Mouse (Mus musculus): ENCODE measurements at regions not wholly inside any gene's neighbourhood (a gene's known extent, or its start where the extent isn't known, plus 50 kb on each side); places are given as distances from the start of the nearest gene placed in this dataset.
"Not testable (repeated sequence)": the region's sequence is repeated elsewhere in the genome, so short reads cannot be mapped to it uniquely, and the experiment has no call there.

GRCm38 (mm10) chrX:166809165-166809564, 223.6 kb upstream of the Egfl6 start:
- ATAC-seq (ENCODE audit: low FRiP score, low read depth), result no peak
- H3K9ac ChIP-seq (replicated peaks), result no peak overlapping the region

GRCm38 (mm10) chrX:166808207-166808606, 222.7 kb upstream of the Egfl6 start:
- Histone ChIP-seq H3K4me3 (no peak overlapping the region), H3K4me1 (peaks cover 5% of the 10 kb centered on the region; the same call in 1 of the 2 replicates), H3K36me3 (no peaks in the 10 kb centered on the region), H3K9me3 (no peaks in the 10 kb centered on the region), H3K4me2 (replicated peaks) (no peak overlapping the region), H3K9ac (replicated peaks) (no peak overlapping the region), H3K27ac (replicated peaks) (no peak overlapping the region), H3K27me3 (peaks cover 18% of the 10 kb centered on the region)
- WGBS, result 88% methylated on average over 5 of the region's 5 CpGs
- no peak for ATAC-seq (ENCODE audit: low FRiP score, low read depth)

More at GRCm38 (mm10) chrX:166809165-166809564, 223.6 kb upstream of the Egfl6 start:
- Histone ChIP-seq H3K4me1 (peaks cover 5% of the 10 kb centered on the region; the same call in 1 of the 2 replicates), H3K36me3 (no peaks in the 10 kb centered on the region), H3K27ac (replicated peaks) (no peak overlapping the region), H3K9me3 (no peaks in the 10 kb centered on the region), H3K4me3 (no peak overlapping the region), H3K4me2 (replicated peaks) (no peak overlapping the region), H3K27me3 (peaks cover 16% of the 10 kb centered on the region)
- 65% methylated on average over 3 of the region's 3 CpGs for WGBS

- H3K36me3 ChIP-seq, result no peaks in the 10 kb centered on the region
- no peaks in the 10 kb centered on the region for H3K9me3 ChIP-seq
- ATAC-seq (ENCODE audit: low FRiP score, low read depth), result no peak
- whole genome bisulfite sequencing, result 26% methylated on average over 1 of the region's 1 CpGs
- no peak overlapping the region for H3K4me2 ChIP-seq (replicated peaks)
- no peak overlapping the region for H3K4me3 ChIP-seq
- peaks cover 24% of the 10 kb centered on the region for H3K27me3 ChIP-seq
- no peak overlapping the region for H3K9ac ChIP-seq (replicated peaks)
- H3K4me1 ChIP-seq, result peaks cover 7% of the 10 kb centered on the region; the same call in 1 of the 2 replicates
- H3K27ac ChIP-seq (replicated peaks), result peak overlapping the region; percentile 81
Measured at GRCm38 (mm10) chrX:166805957-166806356, 220.4 kb upstream of the Egfl6 start.

- Histone ChIP-seq H3K36me3 (no peaks in the 10 kb centered on the region), H3K4me1 (peaks cover 8% of the 10 kb centered on the region; the same call in 1 of the 2 replicates), H3K4me2 (replicated peaks) (no peak overlapping the region), H3K4me3 (no peak overlapping the region), H3K27ac (replicated peaks) (peak overlapping the region; percentile 81), H3K27me3 (peaks cover 21% of the 10 kb centered on the region), H3K9ac (replicated peaks) (no peak overlapping the region), H3K9me3 (no peaks in the 10 kb centered on the region)
- WGBS, result 31% methylated on average over 4 of the region's 4 CpGs
- ATAC-seq (ENCODE audit: low FRiP score, low read depth), result peak; percentile 71
Measured at GRCm38 (mm10) chrX:166805480-166805879, 220.0 kb upstream of the Egfl6 start.

GRCm38 (mm10) chrX:166803246-166803645, 217.7 kb upstream of the Egfl6 start:
- Histone ChIP-seq H3K4me1 (peaks cover 8% of the 10 kb centered on the region; the same call in 1 of the 2 replicates), H3K4me2 (replicated peaks) (no peak overlapping the region), H3K9me3 (no peaks in the 10 kb centered on the region), H3K4me3 (no peak overlapping the region), H3K27me3 (peaks cover 17% of the 10 kb centered on the region), H3K36me3 (no peaks in the 10 kb centered on the region), H3K9ac (replicated peaks) (no peak overlapping the region), H3K27ac (replicated peaks) (peak overlapping the region; percentile 81)
- 27% methylated on average over 6 of the region's 6 CpGs for WGBS
- ATAC-seq (ENCODE audit: low FRiP score, low read depth), result peak; percentile 89

GRCm38 (mm10) chrX:166801017-166801416, 215.5 kb upstream of the Egfl6 start:
- H3K27ac ChIP-seq (replicated peaks), result peak overlapping the region; percentile 35; the same call in 1 of the 2 replicates
- H3K4me2 ChIP-seq (replicated peaks), result no peak overlapping the region
- H3K4me1 ChIP-seq, result 0 out of 2 replicates have a peak, but pooled peaks cover 5% of the 10 kb centered on the region
- no peaks in the 10 kb centered on the region for H3K36me3 ChIP-seq
- 29% methylated on average over 2 of the region's 2 CpGs for WGBS
- H3K9me3 ChIP-seq, result no peaks in the 10 kb centered on the region
- H3K27me3 ChIP-seq, result peaks cover 25% of the 10 kb centered on the region
- 0 out of 2 replicates have a peak, but pooled peaks have one; percentile 20 for ATAC-seq (ENCODE audit: low FRiP score, low read depth)
- no peak overlapping the region for H3K4me3 ChIP-seq
- H3K9ac ChIP-seq (replicated peaks), result no peak overlapping the region

- peaks cover 39% of the 10 kb centered on the region; the same call in 1 of the 2 replicates for H3K27me3 ChIP-seq
- H3K4me3 ChIP-seq, result no peak overlapping the region
- H3K36me3 ChIP-seq, result no peaks in the 10 kb centered on the region
- ATAC-seq (ENCODE audit: low FRiP score, low read depth), result no peak
- no peaks in the 10 kb centered on the region for H3K4me1 ChIP-seq
- no peak overlapping the region for H3K4me2 ChIP-seq (replicated peaks)
- WGBS, result 79% methylated on average over 2 of the region's 2 CpGs
- H3K9ac ChIP-seq (replicated peaks), result no peak overlapping the region
- H3K9me3 ChIP-seq, result no peaks in the 10 kb centered on the region
- H3K27ac ChIP-seq (replicated peaks), result no peak overlapping the region
Measured at GRCm38 (mm10) chrX:166795651-166796050, 210.1 kb upstream of the Egfl6 start.

- Histone ChIP-seq H3K36me3 (no peaks in the 10 kb centered on the region), H3K4me1 (no peaks in the 10 kb centered on the region), H3K4me2 (replicated peaks) (no peak overlapping the region), H3K27ac (replicated peaks) (no peak overlapping the region), H3K27me3 (peaks cover 27% of the 10 kb centered on the region), H3K9me3 (no peaks in the 10 kb centered on the region), H3K4me3 (no peak overlapping the region), H3K9ac (replicated peaks) (no peak overlapping the region)
- WGBS, result 51% methylated on average over 3 of the region's 3 CpGs
- no peak for ATAC-seq (ENCODE audit: low FRiP score, low read depth)
Measured at GRCm38 (mm10) chrX:166789031-166789430, 203.5 kb upstream of the Egfl6 start.

GRCm38 (mm10) chrX:166787137-166787536, 201.6 kb upstream of the Egfl6 start:
- H3K9me3 ChIP-seq; H3K9ac ChIP-seq (replicated peaks); H3K27ac ChIP-seq (replicated peaks); H3K36me3 ChIP-seq; H3K4me1 ChIP-seq; H3K4me3 ChIP-seq; ATAC-seq (ENCODE audit: low FRiP score, low read depth); H3K4me2 ChIP-seq (replicated peaks): not testable (repeated sequence)
- WGBS, result 89% methylated on average over 1 of the region's 1 CpGs
- H3K27me3 ChIP-seq, result peaks cover 26% of the 10 kb centered on the region

DNA sequence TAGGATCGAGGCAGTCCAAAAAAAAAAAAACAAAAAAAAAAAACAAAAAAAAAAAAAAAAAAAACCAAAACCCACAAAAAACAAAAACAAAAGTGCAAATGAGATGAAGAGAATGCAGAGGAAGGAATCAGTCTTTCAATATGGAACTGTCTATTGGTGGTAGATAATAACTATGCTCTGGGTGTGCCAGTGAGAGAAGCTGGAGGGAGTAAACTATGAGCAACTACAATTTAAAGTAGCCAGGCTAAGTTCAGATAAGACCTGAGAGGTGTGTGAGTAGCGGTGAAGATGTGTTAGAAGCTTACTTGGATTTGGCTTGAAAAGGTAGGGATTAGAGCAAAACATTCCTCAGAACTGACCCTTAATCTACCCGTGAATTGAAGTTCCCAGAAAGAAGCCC, 200.1 kb upstream of the Egfl6 start:
- no peak overlapping the region for H3K27ac ChIP-seq (replicated peaks)
- H3K4me1 ChIP-seq, result no peaks in the 10 kb centered on the region
- 68% methylated on average over 3 of the region's 3 CpGs for WGBS
- no peak overlapping the region for H3K4me3 ChIP-seq
- no peaks in the 10 kb centered on the region for H3K9me3 ChIP-seq
- no peak for ATAC-seq (ENCODE audit: low FRiP score, low read depth)
- H3K9ac ChIP-seq (replicated peaks), result no peak overlapping the region
- H3K4me2 ChIP-seq (replicated peaks), result no peak overlapping the region
- peaks cover 29% of the 10 kb centered on the region for H3K27me3 ChIP-seq
- H3K36me3 ChIP-seq, result no peaks in the 10 kb centered on the region

DNA sequence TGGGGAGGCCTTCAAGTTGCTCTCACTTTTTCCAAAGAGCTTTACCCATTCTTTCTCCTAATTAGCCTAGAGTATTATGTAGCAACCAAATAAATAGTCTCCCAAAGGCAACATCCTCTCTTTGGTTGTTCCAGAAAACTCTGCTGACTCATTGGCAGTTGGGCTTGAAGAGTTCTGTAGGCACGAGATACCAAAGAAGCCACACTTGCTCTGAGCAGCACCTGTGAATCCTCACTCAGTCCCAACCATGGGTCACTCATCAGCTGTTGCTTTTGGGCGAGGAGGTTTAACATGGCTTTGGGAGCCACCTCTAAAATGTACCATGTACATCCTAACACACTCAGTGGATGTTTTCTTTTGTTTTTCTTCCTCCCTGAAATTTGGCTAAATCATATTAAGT, 197.9 kb upstream of the Egfl6 start:
- H3K4me2 ChIP-seq (replicated peaks), result no peak overlapping the region
- H3K9me3 ChIP-seq, result no peaks in the 10 kb centered on the region
- no peak overlapping the region for H3K4me3 ChIP-seq
- no peak overlapping the region for H3K27ac ChIP-seq (replicated peaks)
- no peaks in the 10 kb centered on the region for H3K36me3 ChIP-seq
- H3K4me1 ChIP-seq, result no peaks in the 10 kb centered on the region
- no peak for ATAC-seq (ENCODE audit: low FRiP score, low read depth)
- no peak overlapping the region for H3K9ac ChIP-seq (replicated peaks)
- peaks cover 31% of the 10 kb centered on the region for H3K27me3 ChIP-seq
- 86% methylated on average over 2 of the region's 2 CpGs for WGBS

GRCm38 (mm10) chrX:166779334-166780092, 194.0 kb upstream of the Egfl6 start:
- Histone ChIP-seq H3K9ac (replicated peaks) (no peak overlapping the region), H3K4me1 (no peaks in the 10 kb centered on the region), H3K36me3 (no peaks in the 10 kb centered on the region), H3K9me3 (no peaks in the 10 kb centered on the region), H3K27me3 (peaks cover 40% of the 10 kb centered on the region), H3K27ac (replicated peaks) (no peak overlapping the region), H3K4me2 (replicated peaks) (no peak overlapping the region), H3K4me3 (no peak overlapping the region)
- peak; percentile 81 for ATAC-seq (ENCODE audit: low FRiP score, low read depth)
- 63% methylated on average over 6 of the region's 6 CpGs for WGBS
